Mouse (Mus musculus): ENCODE measurements around the gene Gck. TPM values are rescaled to one million over a fixed set of nuclear protein-coding genes. Genes with fewer than 3 reads are reported as not detected.

Gck gene
- polyA plus RNA-seq (2014; fragmentation: Illumina TruSeq; extraction: RNeasy Lipid Tissue Mini Kit (QIAGEN cat#74804); ENCODE audit: insufficient read depth, low read depth, low replicate concordance) = 0.85 TPM

DNA sequence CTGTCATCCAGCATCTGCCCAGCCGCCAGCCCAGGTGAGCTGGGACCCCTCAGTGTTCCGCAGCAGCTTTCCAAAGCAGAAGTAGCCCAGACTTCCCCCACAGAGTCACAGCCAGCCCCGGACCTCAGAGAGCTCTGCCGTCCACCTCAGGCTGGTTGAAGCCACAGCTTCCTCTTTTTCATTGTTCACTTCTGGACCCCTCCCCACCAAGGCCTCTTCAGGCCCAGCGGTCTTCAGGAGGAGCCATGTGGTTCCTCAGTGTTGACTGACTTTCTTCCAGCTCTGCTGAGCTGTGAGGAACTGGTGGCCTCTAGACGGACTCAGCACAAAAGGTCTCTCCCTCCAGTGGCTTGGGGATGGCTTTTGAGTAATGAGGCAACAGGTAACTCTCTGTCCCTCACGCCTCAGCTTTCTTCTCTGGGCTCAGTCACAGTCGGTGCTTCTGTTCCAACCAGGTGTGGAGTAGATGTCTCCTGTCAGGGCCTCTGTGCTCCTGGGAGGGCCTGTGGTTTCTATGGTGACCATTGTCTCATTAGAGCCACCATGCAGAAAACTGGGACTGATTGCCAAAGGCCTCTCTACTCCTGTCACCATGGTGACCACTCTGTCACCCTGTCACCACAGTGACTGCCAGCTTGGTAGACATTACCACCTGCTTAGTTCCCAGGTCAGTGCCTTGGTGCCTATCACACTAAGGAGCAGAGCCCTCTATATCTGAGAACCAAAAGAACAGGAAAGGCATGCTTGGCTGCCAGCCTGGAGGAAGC, at the start of gene Gck:
Gck (minus strand) TSS at position 496 of the 767 bp plus-strand sequence.

DNA sequence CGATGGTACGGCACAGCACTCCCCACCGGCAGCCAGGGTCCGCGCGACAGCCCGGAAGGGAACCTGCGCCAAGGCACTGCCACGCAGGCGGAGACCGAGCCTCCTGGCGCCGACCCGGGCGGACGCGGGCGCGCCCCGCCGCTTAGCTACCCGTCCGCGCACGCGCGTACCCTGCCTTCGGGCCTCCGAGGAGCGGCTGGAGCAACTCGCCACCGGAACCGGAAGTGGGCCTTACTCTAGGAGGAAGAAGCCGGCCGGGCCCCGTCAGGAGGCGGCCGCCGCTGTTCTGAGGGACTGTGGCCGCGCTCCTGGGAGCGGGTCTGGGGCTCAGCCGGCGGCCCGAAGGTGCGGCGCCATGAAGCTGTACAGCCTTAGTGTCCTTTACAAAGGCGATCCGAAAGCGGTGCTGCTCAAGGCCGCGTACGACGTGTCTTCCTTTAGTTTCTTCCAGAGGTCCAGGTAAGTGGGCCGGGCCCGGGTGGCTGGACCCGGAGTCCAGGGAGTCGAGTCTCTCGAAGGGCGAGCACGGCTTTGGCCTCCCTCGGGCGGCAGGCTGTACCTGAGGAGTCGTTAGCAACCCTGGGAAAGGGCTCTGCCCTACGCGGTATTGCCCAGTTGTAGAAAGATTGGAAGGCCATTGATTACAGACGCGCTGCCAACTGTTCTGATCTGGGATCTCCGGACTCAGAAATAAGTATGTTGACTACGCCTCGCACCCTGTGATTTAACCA, 5.8 kb upstream of the Gck start, which contains the start of gene Ykt6:
Ykt6 (plus strand) TSS at position 148 of the 731 bp plus-strand sequence.

DNA sequence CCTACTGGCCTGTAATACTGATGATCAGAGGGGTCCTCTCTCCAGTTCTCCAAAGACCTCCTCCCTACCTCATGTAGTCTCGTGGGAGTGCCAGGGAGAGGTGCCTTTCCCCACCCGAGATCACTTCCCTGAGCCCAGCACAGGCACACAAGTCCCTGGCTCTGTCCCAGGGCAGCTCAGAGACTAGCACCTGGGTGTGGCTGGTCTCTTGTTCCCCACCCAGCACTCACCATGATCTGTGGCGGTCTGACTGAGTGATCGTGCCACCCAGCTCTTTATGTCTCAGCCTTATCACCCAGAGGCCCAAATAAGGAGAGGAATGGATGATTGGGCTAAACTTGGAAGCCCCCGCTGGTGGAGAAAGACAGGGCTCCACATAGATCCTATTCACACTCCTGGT, 51.4 kb downstream of the Gck start, which contains the start of gene Myl7:
Myl7 (minus strand) TSS at position 252 of the 400 bp plus-strand sequence.

DNA sequence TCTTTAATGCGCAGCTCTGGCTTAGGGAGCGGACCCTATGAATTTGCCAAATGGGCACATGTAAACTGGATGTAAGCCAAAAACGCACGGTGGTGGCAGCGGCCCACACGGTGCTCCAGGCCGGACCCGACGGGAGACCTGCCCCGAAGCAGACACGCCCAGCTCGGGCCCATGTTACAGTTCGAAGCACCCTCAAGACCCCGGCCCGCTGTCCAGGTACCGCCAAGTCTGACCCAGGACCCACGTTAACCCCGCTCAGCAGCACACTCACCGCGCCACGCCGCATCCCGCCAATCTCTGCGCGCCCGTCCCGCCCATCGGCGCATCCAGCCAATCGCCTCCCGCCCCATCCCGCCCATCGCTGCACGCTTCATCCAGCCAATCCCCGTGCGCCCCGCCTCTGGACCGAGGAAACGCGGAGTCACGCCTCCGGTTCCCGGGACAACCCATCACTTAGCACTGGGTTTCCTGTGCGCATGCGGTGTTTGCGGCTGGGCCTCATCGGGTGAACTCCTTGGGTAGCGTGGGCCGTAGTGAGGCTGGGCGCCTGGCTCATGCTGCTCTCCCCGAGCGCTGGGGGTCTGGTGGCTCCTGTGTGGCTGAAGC, 71.9 kb downstream of the Gck start, which contains the start of gene Pold2:
Pold2 (minus strand) TSS at position 372 of the 606 bp plus-strand sequence.

DNA sequence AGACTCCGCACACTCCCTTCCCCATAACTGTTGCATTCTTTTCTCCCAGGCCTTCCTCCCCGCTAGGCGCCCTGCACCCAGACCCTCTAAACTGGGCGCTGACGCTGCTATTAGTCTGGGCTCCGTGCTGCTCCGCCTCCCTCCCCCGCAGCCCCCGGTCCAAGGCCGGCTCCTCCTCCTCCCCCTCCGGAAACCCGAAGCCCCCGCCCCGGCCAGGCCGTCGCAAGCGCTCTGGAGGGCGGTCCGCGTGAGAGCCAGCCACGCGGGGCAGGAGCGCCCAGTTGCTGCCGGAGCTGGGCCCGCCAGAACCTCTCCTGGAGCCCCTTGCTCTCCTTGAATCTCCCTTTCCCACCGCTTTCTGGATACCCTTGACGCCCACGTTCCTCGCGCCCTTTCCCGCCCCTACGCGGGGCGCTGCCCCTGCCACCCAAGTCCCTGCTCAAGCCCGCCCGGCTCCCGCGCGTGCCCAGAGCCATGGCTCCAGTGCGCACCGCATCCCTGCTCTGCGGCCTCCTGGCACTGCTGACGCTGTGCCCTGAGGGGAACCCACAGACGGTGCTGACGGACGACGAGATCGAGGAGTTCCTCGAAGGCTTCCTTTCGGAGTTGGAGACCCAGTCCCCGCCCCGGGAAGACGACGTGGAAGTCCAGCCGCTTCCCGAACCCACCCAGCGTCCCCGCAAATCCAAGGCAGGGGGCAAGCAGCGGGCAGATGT, 88.0 kb downstream of the Gck start, which contains the start of gene Aebp1:
Aebp1 (plus strand) TSS at position 270 of the 716 bp plus-strand sequence.

Other genes starting within 250 kb of the Gck start
- 77.6 TPM for gene Mrps24, start 234.4 kb downstream of the Gck start, polyA plus RNA-seq (2014; fragmentation: Illumina TruSeq; extraction: RNeasy Lipid Tissue Mini Kit (QIAGEN cat#74804); ENCODE audit: insufficient read depth, low read depth, low replicate concordance)
- 12.4 TPM for gene Urgcp, start 187.7 kb downstream of the Gck start, polyA plus RNA-seq (2014; fragmentation: Illumina TruSeq; extraction: RNeasy Lipid Tissue Mini Kit (QIAGEN cat#74804); ENCODE audit: insufficient read depth, low read depth, low replicate concordance)
- 77.5 TPM for gene Dbnl, start 161.6 kb downstream of the Gck start, polyA plus RNA-seq (2014; fragmentation: Illumina TruSeq; extraction: RNeasy Lipid Tissue Mini Kit (QIAGEN cat#74804); ENCODE audit: insufficient read depth, low read depth, low replicate concordance)
- gene Pgam2, start 146.3 kb downstream of the Gck start, polyA plus RNA-seq (2014; fragmentation: Illumina TruSeq; extraction: RNeasy Lipid Tissue Mini Kit (QIAGEN cat#74804); ENCODE audit: insufficient read depth, low read depth, low replicate concordance) = 18.6 TPM
- 5.0 TPM for gene Polm, start 112.1 kb downstream of the Gck start, polyA plus RNA-seq (2014; fragmentation: Illumina TruSeq; extraction: RNeasy Lipid Tissue Mini Kit (QIAGEN cat#74804); ENCODE audit: insufficient read depth, low read depth, low replicate concordance)
- gene Aebp1, start 88.1 kb downstream of the Gck start, polyA plus RNA-seq (2014; fragmentation: Illumina TruSeq; extraction: RNeasy Lipid Tissue Mini Kit (QIAGEN cat#74804); ENCODE audit: insufficient read depth, low read depth, low replicate concordance) = 33.2 TPM
- gene Pold2, start 71.8 kb downstream of the Gck start, polyA plus RNA-seq (2014; fragmentation: Illumina TruSeq; extraction: RNeasy Lipid Tissue Mini Kit (QIAGEN cat#74804); ENCODE audit: insufficient read depth, low read depth, low replicate concordance) = 21.5 TPM
- 500 TPM for gene Myl7, start 51.3 kb downstream of the Gck start, polyA plus RNA-seq (2014; fragmentation: Illumina TruSeq; extraction: RNeasy Lipid Tissue Mini Kit (QIAGEN cat#74804); ENCODE audit: insufficient read depth, low read depth, low replicate concordance)
- 58.0 TPM for gene Ykt6, start 5.6 kb upstream of the Gck start, polyA plus RNA-seq (2014; fragmentation: Illumina TruSeq; extraction: RNeasy Lipid Tissue Mini Kit (QIAGEN cat#74804); ENCODE audit: insufficient read depth, low read depth, low replicate concordance)
- gene Camk2b, start 116.3 kb upstream of the Gck start, polyA plus RNA-seq (2014; fragmentation: Illumina TruSeq; extraction: RNeasy Lipid Tissue Mini Kit (QIAGEN cat#74804); ENCODE audit: insufficient read depth, low read depth, low replicate concordance) = 1.4 TPM
- not detected for gene A730071L15Rik, start 249.9 kb upstream of the Gck start, polyA plus RNA-seq (2014; fragmentation: Illumina TruSeq; extraction: RNeasy Lipid Tissue Mini Kit (QIAGEN cat#74804); ENCODE audit: insufficient read depth, low read depth, low replicate concordance)